Mouse (Mus musculus): ENCODE measurements around the gene Sprr2a1. TPM values are rescaled to one million over a fixed set of nuclear protein-coding genes. Genes with fewer than 3 reads are reported as not detected.
"Not testable (repeated sequence)": the region's sequence is repeated elsewhere in the genome, so short reads cannot be mapped to it uniquely, and the experiment has no call there.

The Sprr2a1 gene
- not detected for polyA plus RNA-seq (2017; shearing (Covaris generic))

- not testable (repeated sequence) for ATAC-seq
Measured at GRCm38 (mm10) chr3:92215569-92215968, at the start of gene Sprr2a1, which contains the start of gene Sprr2a2. Gene Sprr2a1 (plus strand): TSS chr3:92215799. Gene Sprr2a2 (plus strand): TSS chr3:92215920.

GRCm38 (mm10) chr3:92169847-92170246, 45.8 kb upstream of the Sprr2a1 start:
- ATAC-seq, result no peak

GRCm38 (mm10) chr3:92176880-92177279, 38.7 kb upstream of the Sprr2a1 start:
- no peak for ATAC-seq

DNA sequence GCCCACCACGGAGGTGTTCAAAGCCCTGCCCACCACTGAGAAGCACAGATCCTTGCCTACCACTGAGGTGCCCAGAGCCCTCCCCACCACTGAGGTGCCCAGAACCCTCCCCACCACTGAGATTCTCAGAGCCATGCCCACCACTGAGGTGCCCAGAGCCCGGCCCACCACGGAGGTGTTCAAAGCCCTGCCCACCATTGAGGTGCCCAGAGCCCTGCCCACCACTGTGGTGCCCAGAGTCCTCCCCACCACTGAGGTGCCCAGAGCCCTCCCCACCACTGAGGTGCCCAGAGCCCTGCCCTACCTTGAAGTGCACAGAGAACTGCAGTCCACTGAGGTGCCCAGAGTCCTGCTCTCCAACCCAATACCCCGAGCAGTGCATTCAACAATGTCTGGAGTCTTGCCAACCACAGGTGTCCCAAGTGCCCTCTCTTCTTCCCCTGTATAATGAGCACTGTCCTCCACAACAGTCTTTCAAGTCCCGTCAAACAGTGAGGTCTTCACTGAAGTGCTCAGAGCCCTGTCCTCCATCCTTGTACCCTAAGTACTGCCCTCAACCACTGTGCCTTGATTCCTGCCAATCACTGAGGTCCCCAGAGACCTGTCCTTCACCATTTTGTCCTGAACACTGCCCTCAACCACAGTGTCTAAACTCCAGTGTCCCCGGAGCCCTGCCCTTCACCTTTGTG, 19.9 kb upstream of the Sprr2a1 start:
- ATAC-seq, result no peak

GRCm38 (mm10) chr3:92211133-92211925, 4.3 kb upstream of the Sprr2a1 start:
- ATAC-seq, result not testable (repeated sequence)

- ATAC-seq, result not testable (repeated sequence)
Measured at GRCm38 (mm10) chr3:92212059-92212458, 3.5 kb upstream of the Sprr2a1 start.

DNA sequence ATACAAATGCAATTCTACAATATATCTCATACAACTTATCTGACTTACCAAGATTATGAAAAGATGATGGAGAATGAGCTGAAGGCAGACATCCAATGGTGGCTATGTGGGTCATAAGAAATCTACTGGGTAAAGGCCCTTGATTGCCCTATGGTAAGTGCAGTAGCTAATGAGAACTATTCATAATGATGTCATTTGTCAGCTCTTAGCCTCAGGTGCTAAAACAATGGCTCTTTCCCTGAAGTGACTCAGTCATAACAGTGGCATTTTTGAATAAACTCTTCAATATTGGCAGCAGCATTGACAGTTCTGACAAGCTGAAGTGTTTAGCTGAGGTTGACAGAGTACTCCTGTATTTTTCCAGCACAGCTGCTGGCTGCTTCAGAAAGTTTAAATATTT, 1.9 kb upstream of the Sprr2a1 start:
- ATAC-seq, result not testable (repeated sequence)

GRCm38 (mm10) chr3:92219031-92219430, 3.4 kb downstream of the Sprr2a1 start:
- not testable (repeated sequence) for ATAC-seq

- not testable (repeated sequence) for ATAC-seq
Measured at GRCm38 (mm10) chr3:92223708-92224107, 8.1 kb downstream of the Sprr2a1 start.

- not testable (repeated sequence) for ATAC-seq
Measured at GRCm38 (mm10) chr3:92227410-92227809, 11.8 kb downstream of the Sprr2a1 start.

DNA sequence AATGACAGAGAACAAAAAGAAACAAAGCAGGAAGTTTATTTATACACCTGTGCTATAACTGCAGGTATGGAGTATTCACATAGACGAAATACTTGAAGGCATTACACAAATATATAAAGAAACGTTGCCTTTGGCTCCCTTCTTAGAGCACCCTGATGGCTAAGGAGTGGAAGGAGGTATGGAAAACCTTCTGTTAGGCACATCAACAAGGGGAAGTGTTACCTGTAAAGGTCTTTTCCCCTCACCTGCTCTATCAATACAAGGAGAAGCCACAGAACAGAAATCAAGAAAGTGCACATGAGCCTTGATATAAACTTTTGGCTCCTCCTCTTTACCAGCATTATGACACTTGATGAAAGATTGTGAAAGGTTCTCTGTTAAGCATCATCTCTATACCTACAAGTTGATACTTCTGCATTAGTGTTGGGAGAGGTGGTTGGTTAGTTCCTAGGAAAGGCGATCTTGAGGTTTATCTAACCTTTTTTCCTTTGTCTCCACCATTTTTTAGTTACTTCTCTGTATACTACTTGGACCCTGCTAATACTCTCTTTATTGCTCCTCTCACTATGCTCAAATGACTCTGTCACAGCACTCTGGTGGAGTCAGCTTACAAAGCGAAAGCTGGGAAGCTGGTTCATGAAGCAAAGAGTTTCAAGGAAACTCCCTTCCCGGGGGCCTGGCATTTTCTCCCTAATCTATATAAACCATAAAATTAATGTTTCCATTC, 21.0 kb downstream of the Sprr2a1 start:
- not testable (repeated sequence) for ATAC-seq

GRCm38 (mm10) chr3:92238736-92239135, 23.1 kb downstream of the Sprr2a1 start:
- not testable (repeated sequence) for ATAC-seq

GRCm38 (mm10) chr3:92239197-92239596, 23.6 kb downstream of the Sprr2a1 start:
- ATAC-seq, result not testable (repeated sequence)

DNA sequence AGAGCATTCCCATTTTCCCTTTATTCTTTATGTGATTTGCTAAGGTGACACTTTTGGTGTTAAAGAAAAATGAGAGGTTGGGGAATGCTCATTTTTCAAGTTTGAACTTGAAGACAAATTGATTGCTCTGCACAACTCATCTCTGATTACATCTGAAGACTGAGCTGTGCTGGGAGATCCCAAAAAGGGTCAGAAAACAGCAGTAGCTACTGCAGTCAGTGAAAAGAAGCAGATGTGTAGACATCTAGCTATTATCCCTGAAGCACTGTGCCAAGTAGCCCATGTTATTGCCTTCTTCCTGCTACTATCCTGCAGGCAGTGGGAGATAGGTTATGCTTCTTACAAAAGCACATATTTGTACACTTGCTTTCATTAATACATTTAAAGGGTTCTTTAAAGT, 29.2 kb downstream of the Sprr2a1 start:
- ATAC-seq, result not testable (repeated sequence)

- ATAC-seq, result not testable (repeated sequence)
Measured at GRCm38 (mm10) chr3:92246245-92246644, 30.6 kb downstream of the Sprr2a1 start.

GRCm38 (mm10) chr3:92248494-92248893, 32.9 kb downstream of the Sprr2a1 start:
- not testable (repeated sequence) for ATAC-seq

DNA sequence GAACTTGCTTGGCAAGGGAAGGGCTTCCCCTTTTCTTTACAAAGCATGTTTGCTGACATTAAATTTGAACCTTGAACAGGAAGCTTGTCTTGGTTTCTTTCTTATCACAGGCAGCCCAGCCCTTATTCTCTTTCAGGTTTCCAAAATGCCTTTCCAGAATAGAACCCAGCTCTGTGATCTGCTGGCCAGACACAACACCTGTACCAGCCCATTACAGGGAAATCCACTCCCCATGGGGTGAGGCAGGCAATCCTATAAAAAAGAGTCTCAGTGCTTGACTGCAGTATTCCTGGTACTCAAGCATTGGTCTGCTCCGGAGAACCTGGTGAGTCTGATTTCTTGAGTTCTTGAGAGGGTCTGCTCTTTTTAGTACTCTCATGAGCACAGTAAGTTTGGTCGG, 34.9 kb downstream of the Sprr2a1 start:
- ATAC-seq, result not testable (repeated sequence)

GRCm38 (mm10) chr3:92253860-92254259, 38.3 kb downstream of the Sprr2a1 start:
- ATAC-seq, result not testable (repeated sequence)

GRCm38 (mm10) chr3:92258526-92258925, 42.9 kb downstream of the Sprr2a1 start:
- not testable (repeated sequence) for ATAC-seq

GRCm38 (mm10) chr3:92263462-92263861, 47.9 kb downstream of the Sprr2a1 start:
- not testable (repeated sequence) for ATAC-seq

All from activated CD4-positive, CD25-positive, alpha-beta regulatory T cell, adult 4 months (primary cell).